Mouse (Mus musculus) limb, embryonic 10.5 days (tissue): ENCODE results near the gene Rabl2. TPM values are rescaled to one million over a fixed set of nuclear protein-coding genes. Genes with fewer than 3 reads are reported as not detected.

Source experiments
- DNase-seq: peaks from one replicate; pipeline ENCODE4 v3.0.0-alpha.2; 2017; ENCODE audit warnings: low spot score
- H3K27ac ChIP-seq: fragments of 300-500 bp; sonication (generic); 2 replicates; pipeline ENCODE4 v1.5.1; 2016; ENCODE audit warnings: mild to moderate bottlenecking
- H3K27me3 ChIP-seq: fragments of 300-500 bp; sonication (generic); 2 replicates; pipeline ENCODE4 v1.6.1; 2016; ENCODE audit warnings: low read depth, mild to moderate bottlenecking; ENCODE audit not compliant: poor library complexity, severe bottlenecking
- H3K36me3 ChIP-seq: fragments of 300-500 bp; sonication (generic); 2 replicates; pipeline ENCODE4 v1.6.1; 2016; ENCODE audit warnings: mild to moderate bottlenecking, moderate library complexity
- H3K4me1 ChIP-seq: fragments of 300-500 bp; sonication (generic); 2 replicates; pipeline ENCODE4 v1.6.1; 2016
- H3K4me3 ChIP-seq: fragments of 300-500 bp; sonication (generic); 2 replicates; pipeline ENCODE4 v1.5.1; 2016; ENCODE audit warnings: mild to moderate bottlenecking, moderate library complexity
- H3K9me3 ChIP-seq: fragments of 300-500 bp; sonication (generic); replicated peaks from 2 replicates; pipeline ENCODE4 v1.6.1; 2016; ENCODE audit warnings: mild to moderate bottlenecking
- WGBS: fragments of 180-500 bp; shearing (Covaris S2); methylation state at CpG from one replicate; pipeline ENCODE4 v1.1.7; 2016; 5-methylcytosine and 5-hydroxymethylcytosine counted together
- polyA plus RNA-seq: library from polyadenylated mRNA; unstranded; fragments of >200 nt; fragmentation: Nextera tagmentation; extraction: Ambion mirVana; gene quantifications from 2 replicates; pipeline ENCODE4 v1.2.1, GENCODE M21; 2016

Gene Rabl2
- polyA plus RNA-seq, 1 experiment from 2014 or later = 65.6 TPM

GRCm38 (mm10) chr15:89544171-89544570 lies 47.6 kb downstream of the Rabl2 start:
- Histone ChIP-seq H3K4me1 (peaks cover 19% of the 10 kb centered on the region), H3K4me3 (no peak overlapping the region), H3K36me3 (peaks cover 41% of the 10 kb centered on the region), H3K9me3 (no peaks in the 10 kb centered on the region), H3K27me3 (peaks cover 38% of the 10 kb centered on the region), H3K27ac (no peak overlapping the region)
- 84% methylated on average over 7 of the region's 7 CpGs for WGBS
- DNase-seq = no peak

DNA sequence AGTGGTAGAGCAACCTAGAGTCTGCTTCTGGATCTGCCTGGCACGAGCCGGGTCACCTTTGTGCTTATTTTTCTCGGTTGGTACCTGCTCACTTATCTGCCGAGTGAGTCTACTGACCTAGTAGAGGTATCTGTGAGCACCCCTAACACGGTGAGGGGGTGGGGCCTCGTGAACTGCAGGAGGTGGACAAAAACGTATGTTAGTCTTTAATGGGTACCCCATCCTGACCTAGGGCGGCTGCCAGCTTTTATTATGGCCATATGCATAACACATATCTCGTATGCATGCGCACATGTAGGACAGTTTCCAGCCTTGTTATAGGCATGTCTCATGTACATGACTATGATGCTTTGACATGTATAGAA lies 57.9 kb downstream of the Rabl2 start:
- WGBS = 91% methylated on average over 10 of the region's 10 CpGs

DNA sequence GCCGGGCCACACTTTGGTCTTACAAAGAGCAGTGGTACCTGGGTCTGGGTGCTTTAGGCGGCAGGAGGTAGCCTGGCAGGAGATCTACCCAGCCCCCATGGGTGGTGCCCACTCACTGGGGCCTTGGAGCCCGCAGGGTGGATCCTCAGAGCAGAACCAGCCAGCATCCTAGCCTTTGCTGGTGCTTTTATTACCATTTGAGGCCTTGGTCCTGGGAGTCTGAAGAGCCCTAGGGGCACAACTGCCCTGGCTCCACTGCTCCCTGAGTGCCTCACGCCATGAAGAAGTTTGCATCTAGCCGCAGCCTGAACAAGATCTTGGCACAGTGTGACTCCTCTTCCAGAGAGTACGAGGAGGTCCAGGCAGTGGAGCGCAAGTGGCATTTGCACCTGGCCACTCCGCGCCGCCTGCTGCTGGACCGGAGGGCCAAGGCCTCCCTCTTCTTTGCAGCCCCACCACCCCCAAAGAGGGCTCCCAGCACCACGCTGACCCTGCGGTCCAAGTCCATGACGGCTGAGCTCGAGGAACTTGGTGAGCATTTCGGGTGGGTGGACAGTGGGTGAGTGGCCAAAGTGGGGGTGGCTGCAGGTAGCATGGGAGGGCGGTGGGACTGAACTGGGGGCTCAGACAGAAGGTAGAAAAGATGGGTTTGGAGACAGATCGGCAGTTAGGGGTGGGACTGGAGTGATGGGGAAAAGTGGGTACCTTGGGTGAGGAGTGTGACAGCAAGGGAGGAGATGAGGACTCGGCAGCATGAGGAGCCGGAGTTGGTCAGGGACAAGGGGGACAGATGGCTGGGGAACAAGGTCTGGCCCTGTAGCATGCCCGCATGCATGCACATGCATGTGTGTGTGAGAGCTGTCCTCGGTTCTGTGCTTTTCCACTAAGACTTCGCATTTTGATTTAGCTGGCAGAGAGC lies 58.5 kb downstream of the Rabl2 start:
- Histone ChIP-seq H3K27ac (peak overlapping the region; percentile 74), H3K9me3 (no peaks in the 10 kb centered on the region), H3K4me1 (peaks cover 15% of the 10 kb centered on the region), H3K4me3 (peak overlapping the region; percentile 45), H3K36me3 (0 out of 2 replicates have a peak, but pooled peaks cover 2% of the 10 kb centered on the region), H3K27me3 (peaks cover 20% of the 10 kb centered on the region)
- no peak for DNase-seq
- 77% methylated on average over 23 of the region's 23 CpGs for WGBS

More for the DNA sequence above, 57.9 kb downstream of the Rabl2 start:
- peaks cover 15% of the 10 kb centered on the region for H3K4me1 ChIP-seq
- 0 out of 2 replicates have a peak, but pooled peaks cover 2% of the 10 kb centered on the region for H3K36me3 ChIP-seq
- H3K27me3 ChIP-seq = peaks cover 20% of the 10 kb centered on the region
- no peaks in the 10 kb centered on the region for H3K9me3 ChIP-seq
- H3K27ac ChIP-seq = no peak overlapping the region
- no peak overlapping the region for H3K4me3 ChIP-seq
- no peak for DNase-seq

Other genes starting within 250 kb of the Rabl2 start
- gene Lmf2, start 236.3 kb downstream of the Rabl2 start, polyA plus RNA-seq = 40.8 and 45.1 TPM in 2 replicates
- 197 and 200 TPM in 2 replicates for gene Ncaph2, start 236.2 kb downstream of the Rabl2 start, polyA plus RNA-seq
- 7.4 and 9.0 TPM in 2 replicates for gene Sco2, start 218.1 kb downstream of the Rabl2 start, polyA plus RNA-seq
- gene Tymp, start 214.9 kb downstream of the Rabl2 start, polyA plus RNA-seq = 1.2 and 1.5 TPM in 2 replicates
- gene Odf3b, start 212.6 kb downstream of the Rabl2 start, polyA plus RNA-seq = 0.39 and 0.53 TPM in 2 replicates
- gene Klhdc7b, start 207.0 kb downstream of the Rabl2 start, polyA plus RNA-seq = 0.08 TPM in 1 of 2 replicates, not detected in the other
- not detected in 2 replicates for gene Syce3, start 181.4 kb downstream of the Rabl2 start, polyA plus RNA-seq
- gene Cpt1b, start 166.1 kb downstream of the Rabl2 start, polyA plus RNA-seq = 1.0 and 1.1 TPM in 2 replicates
- 3.0 and 4.5 TPM in 2 replicates for gene C730034F03Rik, start 162.3 kb downstream of the Rabl2 start, polyA plus RNA-seq
- not detected in 2 replicates for gene Gm44502, start 162.2 kb downstream of the Rabl2 start, polyA plus RNA-seq
- gene Chkb, start 162.0 kb downstream of the Rabl2 start, polyA plus RNA-seq = 38.6 and 41.9 TPM in 2 replicates
- 1.6 and 2.5 TPM in 2 replicates for gene Mapk8ip2, start 138.0 kb downstream of the Rabl2 start, polyA plus RNA-seq
- gene Arsa, start 114.5 kb downstream of the Rabl2 start, polyA plus RNA-seq = 9.6 and 11.2 TPM in 2 replicates
- 2.1 and 2.8 TPM in 2 replicates for gene Shank3, start 92.3 kb downstream of the Rabl2 start, polyA plus RNA-seq
- 0.10 TPM in 1 of 2 replicates, not detected in the other for gene Acr, start 23.6 kb downstream of the Rabl2 start, polyA plus RNA-seq
- not detected in 2 replicates for gene Syt10, start 249.9 kb upstream of the Rabl2 start, polyA plus RNA-seq